Mouse (Mus musculus) cerebellum, adult 2 months (tissue): ENCODE data around the gene Fstl5.

ENCODE experiments used
- CTCF ChIP-seq: fragments of 200-500 bp; IDR thresholded peaks from 2 replicates; pipeline ENCODE4 v1.5.1; 2011; ENCODE audit warnings: low read depth, mild to moderate bottlenecking, control low read depth, low read length, moderate library complexity, borderline replicate concordance; ENCODE audit not compliant: insufficient read depth
- POLR2A ChIP-seq: fragments of 200-500 bp; IDR thresholded peaks from 2 replicates; pipeline ENCODE4 v1.6.1; 2011; ENCODE audit warnings: low read length, control low read depth, borderline replicate concordance; ENCODE audit not compliant: insufficient read depth

- TF ChIP-seq CTCF (no peak), POLR2A (no peak)
Measured at GRCm38 (mm10) chr3:76567346-76567745, 493.3 kb downstream of the Fstl5 start.
